Mouse (Mus musculus) liver, embryonic 15.5 days (tissue): ENCODE data around the gene Gm43518. TPM values are rescaled to one million over a fixed set of nuclear protein-coding genes. Genes with fewer than 3 reads are reported as not detected.
A peak's percentile ranks its signal among the peaks of the same experiment; 100 is the strongest.

Experiments used
- ATAC-seq: fragments of 200-750 bp; cut with Nextera tagmentation; 2 replicates; pipeline ENCODE4 v1.8.0; 2017; ENCODE audit warnings: moderate number of reproducible peaks, mild to moderate bottlenecking, moderate library complexity; ENCODE audit not compliant: insufficient read depth
- H3K27ac ChIP-seq: fragments of 300-500 bp; sonication (generic); replicated peaks from 2 replicates; pipeline ENCODE4 v1.5.1; 2015; ENCODE audit warnings: mild to moderate bottlenecking, inconsistent platforms
- H3K27me3 ChIP-seq: fragments of 300-500 bp; sonication (generic); 2 replicates; pipeline ENCODE4 v1.6.1; 2015; ENCODE audit warnings: mild to moderate bottlenecking, inconsistent platforms
- H3K36me3 ChIP-seq: fragments of 300-500 bp; sonication (generic); replicated peaks from 2 replicates; pipeline ENCODE4 v1.6.1; 2015; ENCODE audit warnings: moderate library complexity, mild to moderate bottlenecking, inconsistent platforms
- H3K4me1 ChIP-seq: fragments of 300-500 bp; sonication (generic); replicated peaks from 2 replicates; pipeline ENCODE4 v1.6.1; 2015; ENCODE audit warnings: inconsistent platforms
- H3K4me2 ChIP-seq: fragments of 300-500 bp; sonication (generic); 2 replicates; pipeline ENCODE4 v1.6.1; 2015; ENCODE audit warnings: moderate library complexity, mild to moderate bottlenecking, inconsistent platforms
- H3K4me3 ChIP-seq: fragments of 300-500 bp; sonication (generic); replicated peaks from 2 replicates; pipeline ENCODE4 v1.5.1; 2015; ENCODE audit warnings: mild to moderate bottlenecking, inconsistent platforms
- H3K9ac ChIP-seq: fragments of 300-500 bp; sonication (generic); 2 replicates; pipeline ENCODE4 v1.6.1; 2015; ENCODE audit warnings: moderate library complexity, mild to moderate bottlenecking, inconsistent platforms
- H3K9me3 ChIP-seq: fragments of 300-500 bp; sonication (generic); replicated peaks from 2 replicates; pipeline ENCODE4 v1.6.1; 2016; ENCODE audit warnings: inconsistent platforms
- WGBS: fragments of 180-500 bp; shearing (Covaris S2); methylation state at CpG from one replicate; pipeline ENCODE4 v1.1.7; 2015; ENCODE audit warnings: mixed read lengths; ENCODE audit not compliant: insufficient replicate concordance; 5-methylcytosine and 5-hydroxymethylcytosine counted together
- polyA plus RNA-seq: library from polyadenylated mRNA; unstranded; fragments of >200 nt; fragmentation: Nextera tagmentation; extraction: Ambion mirVana; gene quantifications from 2 replicates; pipeline ENCODE4 v1.2.1, GENCODE M21; 2015

The Gm43518 gene
- polyA plus RNA-seq, 1 experiment from 2014 or later = 1.2 TPM

- no peaks in the 10 kb centered on the region for H3K27me3 ChIP-seq
- H3K9me3 ChIP-seq = no peaks in the 10 kb centered on the region
- peak overlapping the region; percentile 82 for H3K27ac ChIP-seq
- WGBS = 28% methylated on average over 18 of the region's 18 CpGs
- peak; percentile 27 for ATAC-seq
- H3K9ac ChIP-seq = peak overlapping the region; percentile 48
- H3K36me3 ChIP-seq = peaks cover 6% of the 10 kb centered on the region; the same call in 1 of the 2 replicates
- peak overlapping the region; percentile 72 for H3K4me2 ChIP-seq
- H3K4me1 ChIP-seq = peaks cover 31% of the 10 kb centered on the region
- H3K4me3 ChIP-seq = peak overlapping the region; percentile 52
Observed at GRCm38 (mm10) chr5:123933957-123934591, 6.9 kb downstream of the Gm43518 start.

DNA sequence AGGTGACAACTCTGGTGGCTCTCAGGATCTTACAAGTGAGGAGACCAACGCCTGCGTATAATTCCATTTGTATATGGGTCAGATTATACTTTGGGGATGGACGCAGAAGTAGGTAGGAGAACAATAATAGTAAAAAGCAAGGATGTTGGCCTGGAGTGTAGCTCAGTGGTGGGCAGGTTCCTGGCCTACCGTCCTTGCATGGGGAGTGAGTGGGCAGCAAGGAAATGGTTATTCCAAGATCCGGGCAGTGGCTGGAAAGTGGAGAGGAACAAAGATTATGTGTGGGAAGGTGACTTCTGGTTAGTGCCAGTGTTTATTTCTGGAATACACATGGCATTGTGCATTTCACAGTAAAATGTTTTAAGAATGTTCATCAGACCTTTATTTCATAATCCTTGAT, 8.7 kb downstream of the Gm43518 start:
- Histone ChIP-seq H3K4me2 (no peak overlapping the region), H3K27ac (no peak overlapping the region), H3K27me3 (no peaks in the 10 kb centered on the region), H3K4me1 (peaks cover 24% of the 10 kb centered on the region), H3K4me3 (no peak overlapping the region), H3K9ac (no peak overlapping the region), H3K36me3 (no peaks in the 10 kb centered on the region), H3K9me3 (no peaks in the 10 kb centered on the region)
- 77% methylated on average over 5 of the region's 5 CpGs for WGBS
- no peak for ATAC-seq

GRCm38 (mm10) chr5:123938479-123938878, 11.3 kb downstream of the Gm43518 start:
- ATAC-seq = no peak

GRCm38 (mm10) chr5:123946546-123946945, 19.3 kb downstream of the Gm43518 start:
- Histone ChIP-seq H3K9me3 (no peaks in the 10 kb centered on the region), H3K36me3 (no peaks in the 10 kb centered on the region), H3K9ac (no peak overlapping the region), H3K4me3 (no peak overlapping the region), H3K4me2 (no peak overlapping the region), H3K27me3 (no peaks in the 10 kb centered on the region), H3K4me1 (no peaks in the 10 kb centered on the region), H3K27ac (no peak overlapping the region)
- no peak for ATAC-seq
- 69% methylated on average over 4 of the region's 4 CpGs for WGBS

More at GRCm38 (mm10) chr5:123938479-123938878, 11.3 kb downstream of the Gm43518 start:
- Histone ChIP-seq H3K27me3 (no peaks in the 10 kb centered on the region), H3K4me3 (no peak overlapping the region), H3K36me3 (no peaks in the 10 kb centered on the region), H3K4me1 (peaks cover 17% of the 10 kb centered on the region), H3K9me3 (no peaks in the 10 kb centered on the region), H3K27ac (no peak overlapping the region), H3K9ac (no peak overlapping the region), H3K4me2 (no peak overlapping the region)
- WGBS = 52% methylated on average over 5 of the region's 5 CpGs

DNA sequence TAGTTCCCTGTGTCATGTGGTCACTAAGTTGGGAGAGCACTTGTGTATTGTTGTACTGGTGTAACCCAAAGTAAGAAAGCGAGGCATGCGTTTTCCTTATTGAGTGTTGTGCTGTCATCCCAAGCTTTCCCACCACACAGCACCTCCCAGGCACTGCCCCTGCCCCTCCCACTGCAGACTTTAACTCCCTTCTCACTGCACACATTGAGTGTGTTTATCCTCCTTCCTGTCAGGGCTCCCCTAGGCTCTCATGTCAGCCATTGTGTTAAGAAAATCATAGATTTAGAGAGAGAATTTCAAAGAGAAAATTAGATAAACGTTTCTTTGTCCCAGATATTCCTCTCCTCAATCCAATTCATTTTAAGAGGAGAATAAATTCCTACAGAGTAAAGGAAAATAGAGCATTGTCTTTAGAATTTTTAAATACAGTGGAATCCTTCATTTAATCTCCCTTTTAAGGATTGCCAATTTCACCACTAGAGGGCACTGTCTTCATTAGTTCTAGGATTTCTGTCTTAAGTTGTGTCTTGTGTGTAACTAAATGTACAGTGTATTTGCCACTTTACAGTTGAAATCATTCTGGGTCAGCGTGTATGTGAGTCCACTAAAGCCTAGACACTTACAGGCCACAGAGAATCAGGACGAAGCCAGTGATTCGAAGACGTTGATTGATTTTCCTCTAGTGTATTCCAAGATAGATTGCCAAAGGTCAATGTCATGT, 20.0 kb downstream of the Gm43518 start:
- no peaks in the 10 kb centered on the region for H3K4me1 ChIP-seq
- no peak overlapping the region for H3K4me3 ChIP-seq
- no peak overlapping the region for H3K4me2 ChIP-seq
- H3K9ac ChIP-seq = no peak overlapping the region
- no peaks in the 10 kb centered on the region for H3K27me3 ChIP-seq
- H3K9me3 ChIP-seq = no peaks in the 10 kb centered on the region
- no peak for ATAC-seq
- H3K27ac ChIP-seq = no peak overlapping the region
- WGBS = 50% methylated on average over 7 of the region's 7 CpGs
- no peaks in the 10 kb centered on the region for H3K36me3 ChIP-seq

DNA sequence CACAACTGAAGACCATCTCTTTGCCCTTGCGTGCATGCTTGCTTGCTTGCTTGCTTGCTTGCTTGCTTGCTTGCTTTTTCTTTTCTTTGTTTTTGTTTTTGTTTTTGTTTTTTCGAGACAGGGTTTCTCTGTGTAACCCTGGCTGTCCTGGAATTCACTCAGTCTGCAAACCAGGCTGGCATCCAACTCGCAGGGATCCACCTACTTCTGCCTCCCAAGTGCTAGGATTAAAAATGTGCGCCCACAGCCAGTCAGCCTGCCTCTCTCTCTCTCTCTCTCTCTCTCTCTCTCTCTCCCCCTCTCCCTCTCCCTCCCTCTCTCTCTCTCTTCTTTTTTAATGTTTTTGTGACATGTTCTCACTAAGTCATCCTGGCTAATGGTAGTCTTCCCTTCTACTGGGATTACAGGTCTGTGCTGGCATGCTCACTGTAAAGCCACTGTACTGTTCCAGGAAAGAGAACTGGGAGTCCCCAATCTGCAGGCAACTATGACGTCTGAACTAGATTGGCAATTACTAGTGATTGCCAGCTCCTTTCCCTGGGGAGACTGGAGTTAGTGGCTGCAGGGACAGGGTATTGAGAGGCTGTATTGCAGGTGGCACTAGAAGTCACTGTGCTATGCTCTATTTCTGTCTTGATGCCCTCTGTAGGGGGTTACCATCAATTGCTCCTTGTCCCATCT, 25.3 kb downstream of the Gm43518 start:
- Histone ChIP-seq H3K9me3 (no peaks in the 10 kb centered on the region), H3K27ac (no peak overlapping the region), H3K27me3 (no peaks in the 10 kb centered on the region), H3K4me3 (no peak overlapping the region), H3K36me3 (no peaks in the 10 kb centered on the region), H3K4me1 (no peaks in the 10 kb centered on the region), H3K9ac (no peak overlapping the region), H3K4me2 (no peak overlapping the region)
- WGBS = 50% methylated on average over 5 of the region's 5 CpGs
- no peak for ATAC-seq

DNA sequence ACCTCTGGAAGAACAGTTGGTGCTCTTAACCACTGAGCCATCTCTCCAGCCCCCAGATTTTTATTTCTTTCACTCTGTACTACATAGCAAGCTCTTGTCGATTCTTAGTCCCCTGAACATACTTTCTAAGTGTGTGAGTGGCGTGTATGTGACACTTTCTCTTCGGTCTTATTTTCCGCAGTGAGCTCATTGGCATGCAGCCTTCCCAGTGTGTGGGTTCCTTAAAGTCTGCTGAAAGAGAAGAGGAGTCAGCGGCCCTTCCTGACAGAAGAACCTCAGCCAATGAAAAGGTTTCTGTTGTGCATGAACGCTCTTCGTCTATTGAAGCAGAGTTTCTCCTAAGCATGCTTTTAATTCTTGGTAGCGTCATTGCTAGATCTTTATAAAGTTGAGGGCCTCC, 30.0 kb downstream of the Gm43518 start:
- no peak for ATAC-seq
- H3K27me3 ChIP-seq = no peaks in the 10 kb centered on the region
- H3K4me2 ChIP-seq = no peak overlapping the region
- no peak overlapping the region for H3K4me3 ChIP-seq
- WGBS = 82% methylated on average over 8 of the region's 8 CpGs
- H3K9me3 ChIP-seq = no peaks in the 10 kb centered on the region
- no peaks in the 10 kb centered on the region for H3K4me1 ChIP-seq
- H3K36me3 ChIP-seq = no peaks in the 10 kb centered on the region
- no peak overlapping the region for H3K27ac ChIP-seq
- H3K9ac ChIP-seq = no peak overlapping the region

GRCm38 (mm10) chr5:123959018-123959417, 31.8 kb downstream of the Gm43518 start:
- ATAC-seq = no peak
- WGBS = 68% methylated on average over 3 of the region's 3 CpGs
- H3K4me2 ChIP-seq = no peak overlapping the region

DNA sequence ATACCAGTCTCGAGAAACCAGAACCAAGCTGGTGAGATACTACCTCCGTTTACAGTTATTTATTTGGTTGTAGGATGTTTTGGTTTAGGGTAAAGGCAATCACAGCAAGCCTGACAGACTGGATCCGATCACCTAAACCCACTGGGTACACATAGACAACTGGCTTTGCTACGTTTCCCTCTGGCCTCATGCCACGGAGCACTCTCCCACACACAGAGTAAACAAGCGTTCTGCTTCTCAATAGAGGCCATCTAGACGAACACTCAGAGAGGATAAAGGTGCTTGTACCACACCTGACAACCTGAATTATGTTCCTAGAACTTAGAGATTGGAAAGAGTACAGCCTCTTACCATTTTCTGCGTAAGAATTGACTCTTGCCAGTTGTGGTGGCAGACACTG, 32.9 kb downstream of the Gm43518 start:
- no peaks in the 10 kb centered on the region for H3K36me3 ChIP-seq
- H3K4me1 ChIP-seq = 0 out of 2 replicates have a peak, but pooled peaks cover 13% of the 10 kb centered on the region
- H3K27ac ChIP-seq = no peak overlapping the region
- H3K4me3 ChIP-seq = no peak overlapping the region
- H3K4me2 ChIP-seq = no peak overlapping the region
- H3K27me3 ChIP-seq = no peaks in the 10 kb centered on the region
- no peak overlapping the region for H3K9ac ChIP-seq
- WGBS = 54% methylated on average over 8 of the region's 8 CpGs
- no peaks in the 10 kb centered on the region for H3K9me3 ChIP-seq
- ATAC-seq = no peak

More at GRCm38 (mm10) chr5:123959018-123959417, 31.8 kb downstream of the Gm43518 start:
- Histone ChIP-seq H3K4me3 (no peak overlapping the region), H3K27me3 (no peaks in the 10 kb centered on the region), H3K9ac (no peak overlapping the region), H3K27ac (no peak overlapping the region), H3K4me1 (0 out of 2 replicates have a peak, but pooled peaks cover 2% of the 10 kb centered on the region), H3K36me3 (no peaks in the 10 kb centered on the region), H3K9me3 (no peaks in the 10 kb centered on the region)

- Histone ChIP-seq H3K36me3 (no peaks in the 10 kb centered on the region), H3K4me3 (no peak overlapping the region), H3K9me3 (no peaks in the 10 kb centered on the region), H3K27ac (no peak overlapping the region), H3K9ac (no peak overlapping the region), H3K4me2 (no peak overlapping the region), H3K27me3 (no peaks in the 10 kb centered on the region), H3K4me1 (0 out of 2 replicates have a peak, but pooled peaks cover 14% of the 10 kb centered on the region)
- 77% methylated on average over 12 of the region's 12 CpGs for WGBS
- no peak for ATAC-seq
Observed at GRCm38 (mm10) chr5:123961046-123961445, 33.8 kb downstream of the Gm43518 start.

DNA sequence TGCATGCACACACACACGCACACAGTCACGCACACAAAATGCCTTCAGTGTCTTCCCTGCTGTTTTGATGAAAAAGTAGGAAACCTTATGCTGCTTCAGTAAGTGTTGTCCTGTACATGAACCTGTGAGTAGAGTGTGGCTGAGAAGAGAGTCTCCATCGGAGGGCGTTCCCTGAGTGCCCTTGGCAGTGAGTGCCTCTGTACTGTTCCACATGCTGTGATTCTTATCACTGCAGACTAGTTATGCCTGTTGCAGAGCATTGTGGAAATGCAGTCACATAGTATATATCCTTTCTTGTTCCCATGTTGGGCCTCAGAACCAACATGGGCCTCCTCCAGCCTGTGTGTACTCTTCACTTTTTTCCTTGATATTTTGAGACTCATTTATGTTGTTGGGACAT, 37.0 kb downstream of the Gm43518 start:
- Histone ChIP-seq H3K4me1 (0 out of 2 replicates have a peak, but pooled peaks cover 14% of the 10 kb centered on the region), H3K4me2 (no peak overlapping the region), H3K9ac (no peak overlapping the region), H3K9me3 (no peaks in the 10 kb centered on the region), H3K4me3 (no peak overlapping the region), H3K27ac (no peak overlapping the region; the same call in 1 of the 2 replicates), H3K36me3 (no peaks in the 10 kb centered on the region), H3K27me3 (no peaks in the 10 kb centered on the region)
- no peak for ATAC-seq
- WGBS = 83% methylated on average over 4 of the region's 4 CpGs
